Mouse (Mus musculus) stomach, embryonic 15.5 days (tissue): ENCODE measurements around the gene Casc3. TPM values are rescaled to one million over a fixed set of nuclear protein-coding genes. Genes with fewer than 3 reads are reported as not detected.

Source experiments
- ATAC-seq: fragments of 200-750 bp; cut with Nextera tagmentation; 2 replicates; pipeline ENCODE4 v1.8.0; 2017; ENCODE audit warnings: low read depth, moderate number of reproducible peaks, moderate TSS enrichment; ENCODE audit not compliant: insufficient read depth, low FRiP score
- H3K27ac ChIP-seq: fragments of 300-500 bp; sonication (generic); 2 replicates; pipeline ENCODE4 v1.5.1; 2015; ENCODE audit warnings: mild to moderate bottlenecking, inconsistent platforms
- H3K27me3 ChIP-seq: fragments of 300-500 bp; sonication (generic); replicated peaks from 2 replicates; pipeline ENCODE4 v1.6.1; 2015; ENCODE audit warnings: inconsistent platforms
- H3K36me3 ChIP-seq: fragments of 300-500 bp; sonication (generic); 2 replicates; pipeline ENCODE4 v1.6.1; 2015; ENCODE audit warnings: inconsistent platforms
- H3K4me1 ChIP-seq: fragments of 300-500 bp; sonication (generic); 2 replicates; pipeline ENCODE4 v1.6.1; 2015; ENCODE audit warnings: inconsistent platforms
- H3K4me2 ChIP-seq: fragments of 300-500 bp; sonication (generic); 2 replicates; pipeline ENCODE4 v1.6.1; 2015; ENCODE audit warnings: mild to moderate bottlenecking, inconsistent platforms
- H3K4me3 ChIP-seq: fragments of 300-500 bp; sonication (generic); replicated peaks from 2 replicates; pipeline ENCODE4 v1.5.1; 2015; ENCODE audit warnings: inconsistent platforms
- H3K9ac ChIP-seq: fragments of 300-500 bp; sonication (generic); 2 replicates; pipeline ENCODE4 v1.6.1; 2015; ENCODE audit warnings: inconsistent platforms
- H3K9me3 ChIP-seq: fragments of 300-500 bp; sonication (generic); 2 replicates; pipeline ENCODE4 v1.6.1; 2016; ENCODE audit warnings: inconsistent platforms
- WGBS: fragments of 180-500 bp; shearing (Covaris S2); methylation state at CpG from one replicate; pipeline ENCODE4 v1.1.7; 2015; 5-methylcytosine and 5-hydroxymethylcytosine counted together
- polyA plus RNA-seq: library from polyadenylated mRNA; unstranded; fragments of >200 nt; fragmentation: Nextera tagmentation; extraction: Ambion mirVana; gene quantifications from 2 replicates; pipeline ENCODE4 v1.2.1, GENCODE M21; 2015

Casc3 gene
- polyA plus RNA-seq, 1 experiment from 2014 or later: 31.7 TPM

GRCm38 (mm10) chr11:98785772-98786281 lies 18.9 kb upstream of the Casc3 start:
- peak overlapping the region; percentile 53 for H3K4me2 ChIP-seq
- H3K27me3 ChIP-seq: no peaks in the 10 kb centered on the region
- no peak for ATAC-seq
- WGBS: 6% methylated on average over 12 of the region's 12 CpGs
- H3K27ac ChIP-seq: peak overlapping the region; percentile 97
- H3K4me1 ChIP-seq: peaks cover 68% of the 10 kb centered on the region
- no peak overlapping the region for H3K9ac ChIP-seq
- H3K4me3 ChIP-seq: peak overlapping the region; percentile 2; the same call in 1 of the 2 replicates
- no peaks in the 10 kb centered on the region for H3K36me3 ChIP-seq
- H3K9me3 ChIP-seq: no peaks in the 10 kb centered on the region

GRCm38 (mm10) chr11:98786359-98787214 lies 18.1 kb upstream of the Casc3 start:
- Histone ChIP-seq H3K9ac (no peak overlapping the region), H3K27ac (peak overlapping the region; percentile 97), H3K27me3 (no peaks in the 10 kb centered on the region), H3K4me1 (peaks cover 61% of the 10 kb centered on the region), H3K36me3 (no peaks in the 10 kb centered on the region), H3K9me3 (no peaks in the 10 kb centered on the region), H3K4me2 (peak overlapping the region; percentile 53), H3K4me3 (peak overlapping the region; percentile 2; the same call in 1 of the 2 replicates)
- WGBS: 0% methylated on average over 13 of the region's 15 CpGs
- peak; percentile 59 for ATAC-seq

GRCm38 (mm10) chr11:98787229-98787628 lies 17.5 kb upstream of the Casc3 start:
- peaks cover 55% of the 10 kb centered on the region for H3K4me1 ChIP-seq
- no peaks in the 10 kb centered on the region for H3K36me3 ChIP-seq
- WGBS: 23% methylated on average over 7 of the region's 7 CpGs
- H3K4me3 ChIP-seq: no peak overlapping the region
- H3K9ac ChIP-seq: no peak overlapping the region
- H3K9me3 ChIP-seq: no peaks in the 10 kb centered on the region
- ATAC-seq: no peak
- peak overlapping the region; percentile 53 for H3K4me2 ChIP-seq
- peak overlapping the region; percentile 97 for H3K27ac ChIP-seq
- H3K27me3 ChIP-seq: no peaks in the 10 kb centered on the region

- WGBS: 92% methylated on average over 1 of the region's 1 CpGs
- no peak for ATAC-seq
- peak overlapping the region; percentile 97; the same call in 1 of the 2 replicates for H3K27ac ChIP-seq
- H3K4me3 ChIP-seq: no peak overlapping the region
- H3K4me1 ChIP-seq: peaks cover 50% of the 10 kb centered on the region
- no peaks in the 10 kb centered on the region for H3K36me3 ChIP-seq
- H3K4me2 ChIP-seq: no peak overlapping the region
- H3K27me3 ChIP-seq: no peaks in the 10 kb centered on the region
- no peak overlapping the region for H3K9ac ChIP-seq
- H3K9me3 ChIP-seq: no peaks in the 10 kb centered on the region
Measured at GRCm38 (mm10) chr11:98787691-98788090, 17.0 kb upstream of the Casc3 start.

GRCm38 (mm10) chr11:98788139-98788538 lies 16.6 kb upstream of the Casc3 start:
- Histone ChIP-seq H3K27ac (peak overlapping the region; percentile 86), H3K27me3 (no peaks in the 10 kb centered on the region), H3K9me3 (no peaks in the 10 kb centered on the region), H3K9ac (no peak overlapping the region), H3K4me2 (peak overlapping the region; percentile 92; the same call in 1 of the 2 replicates), H3K4me1 (peaks cover 46% of the 10 kb centered on the region), H3K36me3 (no peaks in the 10 kb centered on the region), H3K4me3 (no peak overlapping the region)
- no peak for ATAC-seq
- WGBS: 86% methylated on average over 5 of the region's 5 CpGs

GRCm38 (mm10) chr11:98788550-98789218 lies 16.0 kb upstream of the Casc3 start:
- peaks cover 40% of the 10 kb centered on the region for H3K4me1 ChIP-seq
- peak overlapping the region; percentile 70; the same call in 1 of the 2 replicates for H3K9ac ChIP-seq
- 9% methylated on average over 18 of the region's 18 CpGs for WGBS

GRCm38 (mm10) chr11:98789219-98789807 lies 15.4 kb upstream of the Casc3 start:
- H3K9me3 ChIP-seq: no peaks in the 10 kb centered on the region
- under 1% methylated on average over 25 of the region's 25 CpGs for WGBS
- peak overlapping the region; percentile 70; the same call in 1 of the 2 replicates for H3K9ac ChIP-seq
- H3K27ac ChIP-seq: peak overlapping the region; percentile 86
- no peak for ATAC-seq
- no peaks in the 10 kb centered on the region for H3K36me3 ChIP-seq
- H3K4me1 ChIP-seq: peaks cover 34% of the 10 kb centered on the region
- H3K27me3 ChIP-seq: no peaks in the 10 kb centered on the region
- H3K4me2 ChIP-seq: peak overlapping the region; percentile 92
- H3K4me3 ChIP-seq: peak overlapping the region; percentile 54

More at GRCm38 (mm10) chr11:98788550-98789218, 16.0 kb upstream of the Casc3 start:
- Histone ChIP-seq H3K27me3 (no peaks in the 10 kb centered on the region), H3K36me3 (no peaks in the 10 kb centered on the region), H3K4me3 (peak overlapping the region; percentile 54), H3K9me3 (no peaks in the 10 kb centered on the region), H3K27ac (peak overlapping the region; percentile 86), H3K4me2 (peak overlapping the region; percentile 92)
- ATAC-seq: peak; percentile 75

GRCm38 (mm10) chr11:98789824-98790223 lies 14.9 kb upstream of the Casc3 start:
- ATAC-seq: no peak
- Histone ChIP-seq H3K9ac (peak overlapping the region; percentile 70; the same call in 1 of the 2 replicates), H3K4me1 (peaks cover 32% of the 10 kb centered on the region), H3K9me3 (no peaks in the 10 kb centered on the region), H3K4me3 (peak overlapping the region; percentile 54), H3K27ac (peak overlapping the region; percentile 86; the same call in 1 of the 2 replicates), H3K36me3 (no peaks in the 10 kb centered on the region), H3K4me2 (peak overlapping the region; percentile 92), H3K27me3 (no peaks in the 10 kb centered on the region)
- 25% methylated on average over 5 of the region's 5 CpGs for WGBS

GRCm38 (mm10) chr11:98790631-98791205 lies 14.0 kb upstream of the Casc3 start:
- Histone ChIP-seq H3K9ac (no peak overlapping the region), H3K9me3 (no peaks in the 10 kb centered on the region), H3K4me1 (peaks cover 23% of the 10 kb centered on the region), H3K27me3 (no peaks in the 10 kb centered on the region), H3K27ac (no peak overlapping the region), H3K4me3 (no peak overlapping the region), H3K36me3 (no peaks in the 10 kb centered on the region), H3K4me2 (no peak overlapping the region)
- WGBS: 80% methylated on average over 5 of the region's 5 CpGs
- no peak for ATAC-seq

- Histone ChIP-seq H3K27me3 (no peaks in the 10 kb centered on the region), H3K9me3 (no peaks in the 10 kb centered on the region), H3K4me2 (no peak overlapping the region), H3K4me1 (peaks cover 16% of the 10 kb centered on the region), H3K36me3 (no peaks in the 10 kb centered on the region), H3K27ac (no peak overlapping the region), H3K9ac (no peak overlapping the region), H3K4me3 (no peak overlapping the region)
- no peak for ATAC-seq
- 64% methylated on average over 1 of the region's 1 CpGs for WGBS
Measured at GRCm38 (mm10) chr11:98791448-98791847, 13.3 kb upstream of the Casc3 start.

- Histone ChIP-seq H3K9ac (no peak overlapping the region), H3K4me3 (no peak overlapping the region), H3K36me3 (no peaks in the 10 kb centered on the region), H3K9me3 (no peaks in the 10 kb centered on the region), H3K27ac (peak overlapping the region; percentile 3; the same call in 1 of the 2 replicates), H3K4me1 (peaks cover 10% of the 10 kb centered on the region), H3K4me2 (no peak overlapping the region), H3K27me3 (no peaks in the 10 kb centered on the region)
- 17% methylated on average over 4 of the region's 4 CpGs for WGBS
- ATAC-seq: no peak
Measured at GRCm38 (mm10) chr11:98792081-98792480, 12.6 kb upstream of the Casc3 start.
